Mouse (Mus musculus) hindbrain, embryonic 14.5 days (tissue): Measurements from ENCODE around the gene Mthfsd. TPM values are rescaled to one million over a fixed set of nuclear protein-coding genes. Genes with fewer than 3 reads are reported as not detected.

Experiments
- ATAC-seq: fragments of 200-750 bp; cut with Nextera tagmentation; 2 replicates; pipeline ENCODE4 v1.8.0; 2017; ENCODE audit warnings: moderate number of reproducible peaks, mild to moderate bottlenecking, moderate TSS enrichment, moderate library complexity; ENCODE audit not compliant: low FRiP score
- DNase-seq: peaks from one replicate; pipeline ENCODE4 v3.0.0-alpha.2; 2015; ENCODE audit warnings: low spot score
- H3K27ac ChIP-seq: fragments of 300-500 bp; sonication (generic); 2 replicates; pipeline ENCODE4 v1.5.1; 2014; ENCODE audit warnings: mild to moderate bottlenecking, moderate library complexity
- H3K27me3 ChIP-seq: fragments of 300-500 bp; sonication (generic); 2 replicates; pipeline ENCODE4 v1.6.1; 2014; ENCODE audit warnings: mild to moderate bottlenecking, low read length, mixed read lengths; ENCODE audit not compliant: control insufficient read depth, insufficient read depth
- H3K36me3 ChIP-seq: fragments of 300-500 bp; sonication (generic); replicated peaks from 2 replicates; pipeline ENCODE4 v1.6.1; 2014; ENCODE audit not compliant: control insufficient read depth, insufficient read depth
- H3K4me1 ChIP-seq: fragments of 300-500 bp; sonication (generic); replicated peaks from 2 replicates; pipeline ENCODE4 v1.6.1; 2014; ENCODE audit warnings: antibody characterized with exemption, low read length, mixed read lengths; ENCODE audit not compliant: control insufficient read depth, insufficient read depth
- H3K4me2 ChIP-seq: fragments of 300-500 bp; sonication (generic); replicated peaks from 2 replicates; pipeline ENCODE4 v1.6.1; 2014; ENCODE audit warnings: mild to moderate bottlenecking, moderate library complexity
- H3K4me3 ChIP-seq: fragments of 300-500 bp; sonication (generic); replicated peaks from 2 replicates; pipeline ENCODE4 v1.5.1; 2014; ENCODE audit warnings: mild to moderate bottlenecking, low read length
- H3K9ac ChIP-seq: fragments of 300-500 bp; sonication (generic); 2 replicates; pipeline ENCODE4 v1.6.1; 2014
- H3K9me3 ChIP-seq: fragments of 300-500 bp; sonication (generic); 2 replicates; pipeline ENCODE4 v1.6.1; 2016; ENCODE audit warnings: low read length; ENCODE audit not compliant: control insufficient read depth
- WGBS: fragments of 180-500 bp; shearing (Covaris S2); extraction: QIAGEN DNeasy Blood & Tissue Kit; methylation state at CpG from one replicate; pipeline ENCODE4 v1.1.7; 2014; 5-methylcytosine and 5-hydroxymethylcytosine counted together
- polyA plus RNA-seq: library from polyadenylated mRNA; unstranded; fragments of >200 nt; fragmentation: Nextera tagmentation; extraction: Ambion mirVana; gene quantifications from 2 replicates; pipeline ENCODE4 v1.2.1, GENCODE M21; 2014

Mthfsd gene
- polyA plus RNA-seq, 1 experiment from 2014 or later, result 45.6 TPM

DNA sequence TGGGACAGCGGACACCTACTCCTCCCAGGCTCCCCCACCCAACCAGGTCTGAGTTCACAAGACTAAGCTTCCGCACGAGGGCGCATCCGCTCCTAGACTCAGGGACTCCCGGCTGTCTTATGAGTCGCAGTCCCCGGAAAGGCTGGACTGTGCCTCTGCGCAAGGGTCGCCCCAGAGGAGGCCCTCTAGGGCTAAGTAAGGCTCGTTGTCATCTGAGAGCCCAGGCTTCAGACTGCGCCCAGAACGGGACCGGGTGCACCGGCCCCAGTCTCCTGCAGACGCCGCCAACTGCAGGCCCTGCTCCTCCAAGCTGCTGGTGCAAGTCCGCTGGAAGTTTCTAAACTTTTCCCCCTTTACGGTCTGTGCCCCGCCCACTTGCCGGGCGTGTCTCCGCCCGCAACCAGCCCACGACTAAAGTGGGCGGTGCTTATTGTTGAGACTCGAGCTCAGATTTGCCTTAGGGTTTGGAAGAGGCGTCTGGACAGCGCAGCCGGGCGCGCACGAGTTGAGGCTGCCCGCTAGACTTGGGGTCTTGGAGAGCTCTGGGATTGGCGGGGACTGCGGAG, 17.2 kb upstream of the Mthfsd start:
- peaks cover 8% of the 10 kb centered on the region; the same call in 1 of the 2 replicates for H3K4me1 ChIP-seq
- peaks cover 100% of the 10 kb centered on the region for H3K27me3 ChIP-seq
- peak overlapping the region; percentile 15; the same call in 1 of the 2 replicates for H3K4me3 ChIP-seq
- H3K9me3 ChIP-seq, result no peaks in the 10 kb centered on the region
- WGBS, result under 1% methylated on average over 36 of the region's 36 CpGs
- no peaks in the 10 kb centered on the region for H3K36me3 ChIP-seq
- no peak overlapping the region for H3K27ac ChIP-seq
- H3K4me2 ChIP-seq, result peak overlapping the region; percentile 40
- no peak overlapping the region for H3K9ac ChIP-seq
- DNase-seq, result peak; percentile 65
- peak; percentile 62; the same call in 1 of the 2 replicates for ATAC-seq

DNA sequence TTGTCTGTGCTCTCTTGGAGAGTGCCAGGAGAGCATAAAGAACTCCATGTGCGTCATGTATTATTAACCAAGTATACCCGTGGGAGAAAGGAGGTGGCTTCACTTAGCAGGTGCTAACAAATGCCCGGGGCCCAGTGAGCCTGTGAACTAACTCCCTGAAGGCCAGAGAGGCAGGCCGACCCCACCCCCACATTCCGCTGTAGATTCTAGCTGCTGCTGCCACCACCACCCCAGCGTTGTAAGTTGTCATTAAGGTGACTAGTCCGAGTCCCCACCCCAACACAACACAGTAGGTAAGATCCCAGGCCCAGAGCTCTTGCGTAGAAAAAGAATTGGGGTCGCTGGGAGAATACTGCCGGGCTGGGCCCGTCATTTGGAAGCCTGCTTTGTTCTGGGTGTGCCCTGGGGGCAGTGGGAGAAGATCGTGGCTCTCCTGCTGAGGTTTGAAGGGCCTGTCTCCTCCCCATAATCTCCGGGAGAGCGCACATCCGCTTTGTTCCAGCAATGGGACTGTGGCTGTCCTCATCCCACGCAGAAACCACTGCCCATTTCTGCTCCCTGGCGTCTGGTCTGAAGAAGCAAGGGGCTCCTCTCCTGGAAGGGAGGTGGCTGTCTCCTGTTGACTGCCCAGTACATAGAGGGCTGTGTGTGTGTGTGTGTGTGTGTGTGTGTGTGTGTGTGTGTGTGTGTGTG, 16.5 kb upstream of the Mthfsd start:
- peaks cover 8% of the 10 kb centered on the region; the same call in 1 of the 2 replicates for H3K4me1 ChIP-seq
- no peak overlapping the region for H3K27ac ChIP-seq
- DNase-seq (no peak), ATAC-seq (no peak)
- WGBS, result 2% methylated on average over 17 of the region's 17 CpGs
- H3K36me3 ChIP-seq, result no peaks in the 10 kb centered on the region
- peaks cover 100% of the 10 kb centered on the region for H3K27me3 ChIP-seq
- no peak overlapping the region for H3K4me3 ChIP-seq
- no peaks in the 10 kb centered on the region for H3K9me3 ChIP-seq
- no peak overlapping the region for H3K9ac ChIP-seq
- no peak overlapping the region; the same call in 1 of the 2 replicates for H3K4me2 ChIP-seq

- no peak overlapping the region for H3K4me2 ChIP-seq
- H3K4me1 ChIP-seq, result 0 out of 2 replicates have a peak, but pooled peaks cover 3% of the 10 kb centered on the region
- H3K4me3 ChIP-seq, result no peak overlapping the region
- no peak overlapping the region for H3K27ac ChIP-seq
- no peaks in the 10 kb centered on the region for H3K9me3 ChIP-seq
- DNase-seq, result no peak
- no peaks in the 10 kb centered on the region for H3K36me3 ChIP-seq
- H3K9ac ChIP-seq, result no peak overlapping the region
- no peak for ATAC-seq
- peaks cover 100% of the 10 kb centered on the region for H3K27me3 ChIP-seq
- WGBS, result 32% methylated on average over 2 of the region's 2 CpGs
Observed at GRCm38 (mm10) chr8:121123113-121123512, 14.9 kb upstream of the Mthfsd start.

DNA sequence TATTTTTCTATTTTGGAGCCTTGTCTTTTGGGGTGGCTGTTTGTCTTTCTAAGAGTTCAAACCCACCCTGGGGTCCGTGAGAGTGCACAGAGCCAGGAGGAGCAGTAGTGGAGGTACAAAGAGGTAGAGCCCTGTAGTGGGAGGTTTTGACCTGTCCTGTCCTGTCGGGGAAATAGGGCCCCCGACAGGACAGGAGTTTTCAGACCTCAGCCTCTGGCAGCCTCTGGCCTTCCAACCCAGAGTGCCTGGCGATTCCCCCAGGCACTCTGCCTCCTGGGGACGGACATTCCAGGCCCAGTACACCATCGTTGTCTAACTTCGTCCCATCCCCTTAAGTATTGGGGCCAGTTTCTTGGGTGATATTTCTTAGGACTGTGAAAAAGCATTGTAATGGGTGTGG, 14.2 kb upstream of the Mthfsd start:
- Histone ChIP-seq H3K4me2 (no peak overlapping the region), H3K4me3 (no peak overlapping the region), H3K27ac (no peak overlapping the region), H3K4me1 (no peaks in the 10 kb centered on the region), H3K9me3 (no peaks in the 10 kb centered on the region), H3K27me3 (peaks cover 100% of the 10 kb centered on the region), H3K36me3 (no peaks in the 10 kb centered on the region), H3K9ac (no peak overlapping the region)
- 5% methylated on average over 7 of the region's 7 CpGs for WGBS
- ATAC-seq (no peak), DNase-seq (no peak)

DNA sequence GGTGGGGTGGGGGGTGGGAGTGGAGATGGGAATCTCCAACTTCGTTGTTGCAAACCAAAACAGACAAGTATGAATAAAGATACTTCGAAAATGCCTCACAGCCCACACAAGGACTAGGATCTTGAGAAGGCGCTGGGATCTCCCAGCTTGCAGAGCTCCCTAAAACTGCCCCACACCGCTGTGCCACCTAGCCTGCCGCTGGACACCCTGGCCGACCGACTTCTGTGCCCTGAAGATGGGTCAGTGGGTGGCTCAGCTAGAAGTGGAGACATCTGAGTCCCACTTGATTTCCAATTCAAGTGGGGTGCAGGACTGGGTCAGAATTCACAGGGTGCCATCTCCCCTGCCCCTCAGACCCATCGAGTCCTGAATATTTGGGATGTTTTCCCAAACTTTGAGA, 13.5 kb upstream of the Mthfsd start:
- DNase-seq, result no peak
- Histone ChIP-seq H3K9ac (no peak overlapping the region), H3K36me3 (no peaks in the 10 kb centered on the region), H3K9me3 (no peaks in the 10 kb centered on the region), H3K4me1 (no peaks in the 10 kb centered on the region), H3K4me2 (no peak overlapping the region), H3K27me3 (peaks cover 100% of the 10 kb centered on the region), H3K27ac (no peak overlapping the region), H3K4me3 (no peak overlapping the region)
- 7% methylated on average over 8 of the region's 8 CpGs for WGBS
- ATAC-seq, result no peak

GRCm38 (mm10) chr8:121120456-121121419, 12.5 kb upstream of the Mthfsd start:
- ATAC-seq, result no peak
- peaks cover 100% of the 10 kb centered on the region for H3K27me3 ChIP-seq
- no peak for DNase-seq
- peak overlapping the region; percentile 1; the same call in 1 of the 2 replicates for H3K4me3 ChIP-seq
- H3K4me2 ChIP-seq, result peak overlapping the region; percentile 6; the same call in 1 of the 2 replicates
- no peaks in the 10 kb centered on the region for H3K36me3 ChIP-seq
- no peak overlapping the region for H3K27ac ChIP-seq
- H3K4me1 ChIP-seq, result no peaks in the 10 kb centered on the region
- no peak overlapping the region for H3K9ac ChIP-seq
- 7% methylated on average over 17 of the region's 17 CpGs for WGBS
- H3K9me3 ChIP-seq, result no peaks in the 10 kb centered on the region

DNA sequence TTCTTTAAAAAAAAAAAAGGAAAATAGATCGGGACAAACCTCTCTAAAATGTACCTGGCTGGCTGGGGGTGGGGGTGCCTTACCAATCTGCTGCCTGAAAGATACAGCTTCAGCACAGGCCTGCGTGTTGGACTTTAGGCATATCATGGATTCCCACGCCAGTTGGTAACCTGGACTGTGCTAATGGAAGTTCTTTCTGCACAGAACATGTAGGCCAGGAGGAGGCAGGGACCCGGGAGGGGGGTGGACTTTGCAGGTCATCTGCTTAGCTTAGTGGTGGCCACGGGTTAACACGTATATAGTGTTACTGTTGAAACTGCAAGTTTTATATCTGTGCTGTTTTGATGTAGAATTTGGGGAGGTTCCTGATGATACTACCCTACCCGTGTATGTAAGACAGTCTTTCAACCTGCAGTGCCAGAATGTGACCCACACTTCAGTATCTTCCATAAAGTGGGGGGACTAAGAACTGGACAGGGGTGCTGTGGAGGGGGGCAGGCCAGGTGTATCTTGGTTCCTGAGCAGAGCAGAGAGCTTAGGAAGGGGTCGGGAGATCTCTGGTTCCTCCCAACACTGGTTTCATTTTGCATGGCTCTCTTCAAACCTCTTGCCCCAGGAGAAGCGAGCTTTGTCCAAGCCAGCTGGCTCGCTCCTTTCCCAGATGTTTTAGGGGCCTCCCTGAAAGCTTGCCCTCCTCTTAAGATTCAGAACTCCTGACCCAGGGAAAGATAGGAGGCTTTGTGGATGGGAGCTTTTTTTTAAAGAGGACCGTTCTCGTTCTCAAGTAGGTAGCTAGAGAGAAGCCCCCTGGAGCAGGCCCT, 11.7 kb upstream of the Mthfsd start:
- peak overlapping the region; percentile 28 for H3K4me3 ChIP-seq
- 3% methylated on average over 12 of the region's 12 CpGs for WGBS
- no peaks in the 10 kb centered on the region for H3K9me3 ChIP-seq
- H3K27me3 ChIP-seq, result peaks cover 100% of the 10 kb centered on the region
- no peak overlapping the region for H3K27ac ChIP-seq
- no peaks in the 10 kb centered on the region for H3K36me3 ChIP-seq
- DNase-seq (no peak), ATAC-seq (no peak)
- H3K4me1 ChIP-seq, result no peaks in the 10 kb centered on the region
- H3K4me2 ChIP-seq, result no peak overlapping the region; the same call in 1 of the 2 replicates
- no peak overlapping the region for H3K9ac ChIP-seq

DNA sequence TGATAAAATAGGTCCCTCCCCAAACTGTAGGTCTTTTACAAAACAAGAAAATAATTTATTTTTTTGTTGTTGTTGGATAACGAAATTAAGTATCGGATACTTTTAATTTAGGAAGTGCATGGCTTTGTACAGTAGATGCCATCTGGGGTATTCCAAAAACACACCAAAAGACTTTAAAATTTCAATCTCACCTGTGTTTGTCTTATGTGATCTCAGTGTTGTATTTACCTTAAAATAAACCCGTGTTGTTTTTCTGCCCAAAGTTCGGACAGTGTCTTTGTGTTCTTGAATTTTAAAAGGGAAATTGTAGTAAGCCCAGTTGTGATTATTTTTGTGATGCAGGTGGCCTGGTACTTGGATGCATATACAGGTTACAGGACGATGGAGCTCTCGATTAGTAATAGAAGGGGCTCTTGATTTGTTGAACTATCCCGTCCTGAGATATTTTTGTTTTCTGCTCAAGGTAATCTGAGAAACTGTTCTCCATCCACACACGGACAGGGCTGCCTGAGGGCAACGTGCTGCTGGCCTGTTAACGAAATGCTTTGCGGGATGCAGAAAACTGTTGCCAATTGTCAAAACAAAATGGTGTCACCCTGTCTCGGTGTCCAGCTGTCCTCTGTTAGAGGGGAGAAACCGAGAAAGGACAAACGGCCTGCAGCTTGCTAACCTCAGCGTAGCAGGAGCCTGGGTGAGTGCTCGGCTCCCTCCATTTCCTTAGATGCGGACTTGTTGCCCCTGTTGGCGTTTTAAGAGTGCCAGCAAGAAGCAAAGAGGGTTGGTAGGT, 10.6 kb upstream of the Mthfsd start:
- Histone ChIP-seq H3K9ac (no peak overlapping the region), H3K9me3 (no peaks in the 10 kb centered on the region), H3K36me3 (no peaks in the 10 kb centered on the region), H3K4me3 (peak overlapping the region; percentile 28), H3K4me1 (no peaks in the 10 kb centered on the region), H3K27me3 (peaks cover 100% of the 10 kb centered on the region), H3K4me2 (no peak overlapping the region), H3K27ac (no peak overlapping the region)
- no peak for ATAC-seq
- no peak for DNase-seq
- 2% methylated on average over 18 of the region's 18 CpGs for WGBS
